Mouse (Mus musculus) kidney, adult 8-10 months (tissue): ENCODE results near the gene Gm21996.
"Not testable (repeated sequence)": the region's sequence is repeated elsewhere in the genome, so short reads cannot be mapped to it uniquely, and the experiment has no call there.

Experiments
- DNase-seq, 2 experiments: peaks; one replicate each; pipeline ENCODE4 v3.0.0; 2022

Gm21996 gene

DNA sequence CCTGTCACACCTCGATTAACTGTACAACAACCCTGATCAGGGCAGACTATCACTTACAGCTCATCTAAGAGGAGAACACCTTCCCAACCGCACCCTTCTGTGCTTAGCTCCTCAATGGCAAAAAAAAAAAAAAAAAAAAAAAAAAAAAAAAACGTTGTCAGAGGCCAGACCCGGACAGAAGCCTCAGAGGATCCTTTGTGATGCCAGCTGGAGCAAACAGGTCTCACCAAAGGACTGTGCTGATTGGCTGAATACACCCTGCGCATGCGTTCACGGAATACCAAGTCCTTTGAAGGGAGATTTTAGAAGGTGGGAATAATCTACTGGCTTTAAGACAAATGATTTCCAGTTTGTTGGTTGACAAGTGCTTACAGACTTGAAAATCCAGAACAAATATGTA, at the start of gene Gm21996:
Gm21996 (minus strand) TSS at position 101 of the 400 bp plus-strand sequence.
- not testable (repeated sequence) for DNase-seq
